Mouse (Mus musculus) megakaryocyte-erythroid progenitor cell, adult 5-6 weeks (primary cell): ENCODE measurements around the gene Gm21870. TPM values are rescaled to one million over a fixed set of nuclear protein-coding genes. Genes with fewer than 3 reads are reported as not detected.
"Not testable (repeated sequence)": the region's sequence is repeated elsewhere in the genome, so short reads cannot be mapped to it uniquely, and the experiment has no call there.

Experiments used
- ATAC-seq: replicated peaks from 2 replicates; pipeline ENCODE4 v1.8.0; 2016; ENCODE audit warnings: mild to moderate bottlenecking, inconsistent platforms; ENCODE audit not compliant: severe bottlenecking, poor library complexity, low FRiP score, low TSS enrichment
- total RNA-seq, 2 experiments: library from RNA; stranded (forward) in 1 of 2; stranded (reverse) in 1 of 2; fragments of 200-1000, 215-1000 nt in 1 of 2; fragments of >200 nt in 1 of 2; fragmentation: Nextera tagmentation in 1 of 2; gene quantifications; 2 replicates each; pipeline ENCODE4 v1.2.3; 2014 to 2017

Gene Gm21870
- total RNA-seq (2014; fragmentation: Nextera tagmentation) (not detected in 2 replicates), total RNA-seq (2017) (not detected in 2 replicates)

DNA sequence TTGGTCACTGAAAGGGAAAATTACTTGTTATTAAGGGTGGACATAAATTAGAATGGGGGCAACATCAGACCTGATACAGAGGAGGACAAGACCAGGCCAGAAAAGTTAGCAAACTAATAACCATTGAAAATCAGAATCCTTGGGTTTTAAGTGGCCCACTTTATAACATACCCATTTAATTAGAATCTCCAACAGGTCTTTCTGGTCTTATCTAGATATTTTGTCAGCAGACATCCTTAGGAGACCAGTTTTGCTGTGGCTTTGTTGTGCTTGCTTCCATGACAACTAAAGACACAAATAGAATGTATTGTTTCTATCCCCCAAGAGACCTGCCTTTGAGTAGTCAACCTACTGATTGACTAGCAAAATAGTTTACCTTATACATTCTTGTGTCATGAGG is at the start of gene Gm21870:
TSS of gene Gm21870 (minus strand) at position 101 of the 400 bp plus-strand sequence.
- not testable (repeated sequence) for ATAC-seq

- ATAC-seq, result not testable (repeated sequence)
Observed at GRCm38 (mm10) chrX:33956440-33956839, 30.2 kb downstream of the Gm21870 start, which contains the start of gene Btbd35f6. Gene Btbd35f6, minus strand, starts transcription at chrX:33956540.

Other genes starting within 250 kb of the Gm21870 start
- gene Btbd35f6, start 30.3 kb downstream of the Gm21870 start, total RNA-seq (2014; fragmentation: Nextera tagmentation), result not detected in 2 replicates
- gene Btbd35f6, start 30.3 kb downstream of the Gm21870 start, total RNA-seq (2017), result not detected in 2 replicates
- not detected in 2 replicates for gene Btbd35f9, start 174.7 kb upstream of the Gm21870 start, total RNA-seq (2014; fragmentation: Nextera tagmentation)
- not detected in 2 replicates for gene Btbd35f9, start 174.7 kb upstream of the Gm21870 start, total RNA-seq (2017)